Mouse (Mus musculus): ENCODE data around the gene Chrnd.

GRCm38 (mm10) chr1:87205038-87205437 is 14.6 kb downstream of the Chrnd start:
- TF ChIP-seq EP300 (optimal IDR thresholded peaks at IDR 0.05): no peak
- TF ChIP-seq CTCF (IDR thresholded peaks at IDR 0.05; ENCODE audit: low read depth): no peak
